Mouse (Mus musculus): ENCODE results near the gene Tsc2. TPM values are rescaled to one million over a fixed set of nuclear protein-coding genes. Genes with fewer than 3 reads are reported as not detected.
A peak's percentile ranks its signal among the peaks of the same experiment; 100 is the strongest.

The Tsc2 gene
- total RNA-seq, 1 experiment, result 93.0 TPM

DNA sequence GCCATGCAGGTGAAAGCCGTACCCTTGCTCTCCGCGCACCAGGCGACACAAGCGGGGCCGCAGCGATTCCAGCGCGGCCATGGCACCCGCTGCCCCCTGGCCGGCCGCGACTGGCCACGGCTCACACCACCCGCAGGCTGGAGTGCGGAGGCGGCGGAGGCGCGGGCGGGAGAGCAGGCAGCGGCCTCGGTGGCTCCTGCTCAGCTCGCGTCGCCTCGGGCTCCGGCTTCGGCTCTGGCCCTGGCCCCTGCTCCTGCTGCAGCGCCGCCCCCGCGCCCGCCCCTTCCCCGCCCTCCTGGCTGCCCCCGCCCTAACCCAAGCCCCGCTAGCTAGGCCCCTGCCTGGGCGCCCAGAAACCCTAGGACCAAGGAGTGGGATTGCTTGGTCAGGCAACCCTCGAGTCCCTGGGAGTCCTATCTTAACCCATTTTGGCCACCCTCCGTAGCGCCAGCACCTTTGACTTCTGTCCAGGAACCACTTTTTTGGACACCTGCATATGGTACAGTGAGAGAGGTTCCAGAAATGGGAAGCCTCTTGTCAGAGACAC, 17.7 kb upstream of the Tsc2 start, which contains the start of gene Slc9a3r2:
TSS of gene Slc9a3r2 (minus strand) at position 258 of the 547 bp plus-strand sequence.
- TF ChIP-seq MAFK (IDR thresholded peaks at IDR 0.05; ENCODE audit: insufficient read depth, low read depth, low read length), result no peak
- TF ChIP-seq ZNF384 (IDR thresholded peaks at IDR 0.05; ENCODE audit: low read depth, low read length), result no peak

GRCm38 (mm10) chr17:24649581-24650069, 17.2 kb upstream of the Tsc2 start:
- in situ Hi-C loops (cut with MboI; ENCODE audit: low sequenced_read_pairs in 2 of 2, unreplicated experiment in 2 of 2), result no loop called here
- no peak overlapping the region for H3K27ac ChIP-seq (ENCODE audit: insufficient read depth, low read depth, low read length, poor library complexity, severe bottlenecking)
- H3K36me3 ChIP-seq (ENCODE audit: control insufficient read depth, insufficient read depth, low read length, poor library complexity, severe bottlenecking), result no peaks in the 10 kb centered on the region
- peak overlapping the region; percentile 85 to 96 for H3K4me3 ChIP-seq (ENCODE audit: insufficient read depth in 1 of 2, low read depth in 1 of 2, low read length in 2 of 2, poor library complexity in 1 of 2, severe bottlenecking in 1 of 2)
- peak overlapping the region; percentile 88 for H3K9ac ChIP-seq (ENCODE audit: insufficient read depth, low read depth, low read length, poor library complexity, severe bottlenecking)
- DNase-seq (ENCODE audit: low read depth, low spot score), result no peak
- no peaks in the 10 kb centered on the region for H3K9me3 ChIP-seq (ENCODE audit: control insufficient read depth, insufficient read depth, low read depth, low read length)
- H3K4me1 ChIP-seq (ENCODE audit: control insufficient read depth in 2 of 2, insufficient read depth in 2 of 2, low read length in 2 of 2, poor library complexity in 1 of 2), result peaks cover 8 to 27% of the 10 kb centered on the region in 2 experiments; a peak in 3 of 4 replicates
- TF ChIP-seq ZC3H11A (IDR thresholded peaks at IDR 0.05; ENCODE audit: borderline replicate concordance, low read depth, low read length) (no peak), CHD2 (IDR thresholded peaks at IDR 0.05; ENCODE audit: low read depth, low read length) (no peak)

More for the DNA sequence above, 17.7 kb upstream of the Tsc2 start, which contains the start of gene Slc9a3r2:
- H3K4me3 ChIP-seq (ENCODE audit: insufficient read depth in 1 of 2, low read depth in 1 of 2, low read length in 2 of 2, poor library complexity in 1 of 2, severe bottlenecking in 1 of 2), result peak within 1 kb of the TSS; percentile 85 to 96
- in situ Hi-C loops (cut with MboI; ENCODE audit: low sequenced_read_pairs in 2 of 2, unreplicated experiment in 2 of 2), result no loop called here
- H3K9me3 ChIP-seq (ENCODE audit: control insufficient read depth, insufficient read depth, low read depth, low read length), result no peaks in the 10 kb centered on the region
- peak within 1 kb of the TSS; percentile 88 for H3K9ac ChIP-seq (ENCODE audit: insufficient read depth, low read depth, low read length, poor library complexity, severe bottlenecking)
- H3K4me1 ChIP-seq (ENCODE audit: control insufficient read depth in 2 of 2, insufficient read depth in 2 of 2, low read length in 2 of 2, poor library complexity in 1 of 2), result peaks cover 6 to 21% of the 10 kb centered on the region in 2 experiments; a peak in 3 of 4 replicates
- H3K36me3 ChIP-seq (ENCODE audit: control insufficient read depth, insufficient read depth, low read length, poor library complexity, severe bottlenecking), result no peaks in the 10 kb centered on the region
- no peak within 1 kb of the TSS for H3K27ac ChIP-seq (ENCODE audit: insufficient read depth, low read depth, low read length, poor library complexity, severe bottlenecking)
- no peak for DNase-seq (ENCODE audit: low read depth, low spot score)

- Histone ChIP-seq H3K4me1 (ENCODE audit: control insufficient read depth in 2 of 2, insufficient read depth in 2 of 2, low read length in 2 of 2, poor library complexity in 1 of 2) (peaks cover 10 to 31% of the 10 kb centered on the region in 2 experiments; a peak in 3 of 4 replicates), H3K36me3 (ENCODE audit: control insufficient read depth, insufficient read depth, low read length, poor library complexity, severe bottlenecking) (no peaks in the 10 kb centered on the region), H3K27ac (ENCODE audit: insufficient read depth, low read depth, low read length, poor library complexity, severe bottlenecking) (no peak overlapping the region), H3K4me3 (ENCODE audit: insufficient read depth in 1 of 2, low read depth in 1 of 2, low read length in 2 of 2, poor library complexity in 1 of 2, severe bottlenecking in 1 of 2) (no peak overlapping the region), H3K9ac (ENCODE audit: insufficient read depth, low read depth, low read length, poor library complexity, severe bottlenecking) (no peak overlapping the region), H3K9me3 (ENCODE audit: control insufficient read depth, insufficient read depth, low read depth, low read length) (no peaks in the 10 kb centered on the region)
- in situ Hi-C loops (cut with MboI; ENCODE audit: low sequenced_read_pairs in 2 of 2, unreplicated experiment in 2 of 2), result no loop called here
- no peak for DNase-seq (ENCODE audit: low read depth, low spot score)
- TF ChIP-seq CHD2 (IDR thresholded peaks at IDR 0.05; ENCODE audit: low read depth, low read length), result no peak
- no peak for TF ChIP-seq ZC3H11A (IDR thresholded peaks at IDR 0.05; ENCODE audit: borderline replicate concordance, low read depth, low read length)
- TF ChIP-seq ZNF384 (IDR thresholded peaks at IDR 0.05; ENCODE audit: low read depth, low read length), result no peak
- no peak for TF ChIP-seq HCFC1 (IDR thresholded peaks at IDR 0.05; ENCODE audit: borderline replicate concordance, insufficient read depth, low read length)
- no peak for TF ChIP-seq MAFK (IDR thresholded peaks at IDR 0.05; ENCODE audit: insufficient read depth, low read depth, low read length)
Observed at GRCm38 (mm10) chr17:24648731-24649377, 16.4 kb upstream of the Tsc2 start.

- TF ChIP-seq HCFC1 (IDR thresholded peaks at IDR 0.05; ENCODE audit: borderline replicate concordance, insufficient read depth, low read length), result no peak
- Histone ChIP-seq H3K4me1 (ENCODE audit: control insufficient read depth in 2 of 2, insufficient read depth in 2 of 2, low read length in 2 of 2, poor library complexity in 1 of 2) (peaks cover 10 to 31% of the 10 kb centered on the region in 2 experiments; a peak in 3 of 4 replicates), H3K9me3 (ENCODE audit: control insufficient read depth, insufficient read depth, low read depth, low read length) (no peaks in the 10 kb centered on the region), H3K36me3 (ENCODE audit: control insufficient read depth, insufficient read depth, low read length, poor library complexity, severe bottlenecking) (no peaks in the 10 kb centered on the region), H3K27ac (ENCODE audit: insufficient read depth, low read depth, low read length, poor library complexity, severe bottlenecking) (no peak overlapping the region), H3K4me3 (ENCODE audit: insufficient read depth in 1 of 2, low read depth in 1 of 2, low read length in 2 of 2, poor library complexity in 1 of 2, severe bottlenecking in 1 of 2) (no peak overlapping the region), H3K9ac (ENCODE audit: insufficient read depth, low read depth, low read length, poor library complexity, severe bottlenecking) (no peak overlapping the region)
- no peak for DNase-seq (ENCODE audit: low read depth, low spot score)
- in situ Hi-C loops (cut with MboI; ENCODE audit: low sequenced_read_pairs in 2 of 2, unreplicated experiment in 2 of 2), result no loop called here
Observed at GRCm38 (mm10) chr17:24647493-24647892, 15.1 kb upstream of the Tsc2 start.

DNA sequence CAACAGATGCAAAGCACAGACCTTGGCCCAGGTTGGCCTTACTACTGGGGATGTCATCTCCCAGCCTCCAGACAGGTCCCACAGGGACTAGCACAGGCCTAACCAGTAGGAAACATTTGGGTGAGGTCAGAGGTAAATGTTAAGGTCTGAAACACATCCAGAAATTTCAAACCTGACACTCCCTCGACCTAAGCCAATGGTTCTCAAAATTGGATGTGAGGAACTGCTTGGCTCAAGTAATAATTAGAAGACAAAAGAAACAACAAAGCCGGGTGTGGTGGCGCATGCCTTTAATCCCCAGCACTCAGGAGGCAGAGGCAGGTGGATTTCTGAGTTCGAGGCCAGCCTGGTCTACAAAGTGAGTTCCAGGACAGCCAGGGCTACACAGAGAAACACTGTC, 14.0 kb upstream of the Tsc2 start:
- Histone ChIP-seq H3K4me3 (ENCODE audit: insufficient read depth in 1 of 2, low read depth in 1 of 2, low read length in 2 of 2, poor library complexity in 1 of 2, severe bottlenecking in 1 of 2) (no peak overlapping the region), H3K27ac (ENCODE audit: insufficient read depth, low read depth, low read length, poor library complexity, severe bottlenecking) (no peak overlapping the region), H3K36me3 (ENCODE audit: control insufficient read depth, insufficient read depth, low read length, poor library complexity, severe bottlenecking) (peaks cover 4% of the 10 kb centered on the region; the same call in 1 of the 2 replicates), H3K9ac (ENCODE audit: insufficient read depth, low read depth, low read length, poor library complexity, severe bottlenecking) (no peak overlapping the region), H3K4me1 (ENCODE audit: control insufficient read depth in 2 of 2, insufficient read depth in 2 of 2, low read length in 2 of 2, poor library complexity in 1 of 2) (peaks cover 10 to 31% of the 10 kb centered on the region in 2 experiments; a peak in 3 of 4 replicates), H3K9me3 (ENCODE audit: control insufficient read depth, insufficient read depth, low read depth, low read length) (no peaks in the 10 kb centered on the region)
- DNase-seq (ENCODE audit: low read depth, low spot score), result no peak
- in situ Hi-C loops (cut with MboI; ENCODE audit: low sequenced_read_pairs in 2 of 2, unreplicated experiment in 2 of 2), result no loop called here
- TF ChIP-seq ZC3H11A (IDR thresholded peaks at IDR 0.05; ENCODE audit: borderline replicate concordance, low read depth, low read length) (no peak), HCFC1 (IDR thresholded peaks at IDR 0.05; ENCODE audit: borderline replicate concordance, insufficient read depth, low read length) (no peak), CHD2 (IDR thresholded peaks at IDR 0.05; ENCODE audit: low read depth, low read length) (no peak), MAFK (IDR thresholded peaks at IDR 0.05; ENCODE audit: insufficient read depth, low read depth, low read length) (no peak), ZNF384 (IDR thresholded peaks at IDR 0.05; ENCODE audit: low read depth, low read length) (no peak)

Measured in ES-E14 (cell line).